Mouse (Mus musculus): ENCODE results near the gene Etnk2.

DNA sequence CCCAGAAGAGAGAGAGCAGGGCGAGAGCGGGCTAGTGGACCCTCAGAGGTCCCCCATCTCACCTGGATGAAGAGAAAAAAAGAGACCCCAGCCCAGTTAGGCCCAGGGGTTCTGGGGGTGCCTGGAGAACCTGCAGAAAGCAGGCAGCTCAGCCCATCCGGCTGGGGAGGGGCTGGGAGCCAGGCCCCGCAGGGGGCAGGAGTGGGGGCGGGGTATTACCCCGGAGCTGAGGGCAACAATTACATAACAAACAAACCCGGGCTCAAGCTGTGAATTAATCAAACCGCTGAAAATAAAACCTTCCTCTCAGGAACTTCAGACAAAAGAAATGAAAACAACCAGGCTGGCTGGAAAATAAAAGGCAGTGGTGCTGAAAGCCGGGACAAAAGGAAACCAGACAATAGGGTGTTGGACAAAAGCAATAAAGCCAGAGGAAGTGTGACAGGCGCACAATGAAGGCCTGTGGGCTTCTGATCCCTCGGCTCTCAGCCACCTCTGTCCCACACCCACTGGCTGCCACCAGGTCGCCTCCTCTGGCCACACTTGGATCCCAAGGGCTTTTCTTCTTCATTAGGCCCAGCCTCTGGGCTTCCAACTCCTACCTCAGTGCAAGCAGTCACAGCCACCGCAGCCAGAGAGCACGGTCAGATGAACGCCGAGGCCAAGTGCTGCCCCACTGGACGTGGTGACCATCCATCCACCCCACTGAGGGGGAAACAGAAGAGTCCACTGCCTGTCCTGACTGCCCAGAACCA is 34.3 kb downstream of the Etnk2 start:
- TF ChIP-seq CTCF (IDR thresholded peaks at IDR 0.05; ENCODE audit: borderline replicate concordance, extremely low read depth, insufficient read depth, insufficient read length) (no peak), POLR2A (IDR thresholded peaks at IDR 0.05; ENCODE audit: borderline replicate concordance, extremely low read depth, insufficient read depth, insufficient read length, poor library complexity, severe bottlenecking) (no peak)

Measured in brain, embryonic 14.5 days (tissue).